Mouse (Mus musculus): Measurements from ENCODE around the gene Sgpl1.

DNA sequence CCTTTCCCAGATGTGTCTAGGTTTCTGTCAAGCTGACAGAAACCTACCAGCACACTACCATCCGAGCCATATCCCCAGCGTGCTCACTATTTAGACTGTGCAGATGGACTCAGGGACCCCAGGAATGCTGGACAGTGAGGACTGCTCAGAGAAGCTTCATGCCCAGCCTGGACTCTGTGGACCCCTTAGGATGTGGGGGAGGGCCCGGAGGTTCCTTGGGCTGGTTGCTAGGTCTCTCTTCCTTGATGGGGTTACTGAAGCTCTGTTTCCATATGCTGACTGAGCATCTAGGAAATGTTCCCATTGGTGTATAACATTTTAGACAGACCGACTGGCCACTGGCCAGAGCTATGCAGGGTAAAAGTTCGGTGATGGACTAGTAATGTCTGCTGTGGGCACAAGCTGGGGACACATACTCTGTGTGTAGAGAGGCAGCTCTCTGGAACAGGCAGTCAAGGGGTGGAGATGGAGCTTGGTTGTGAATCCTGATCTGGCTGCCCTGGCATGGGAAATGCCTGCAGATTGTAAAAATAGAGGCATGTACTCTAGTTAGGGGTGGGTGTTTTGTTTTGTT lies 48.3 kb upstream of the Sgpl1 start:
- TF ChIP-seq POLR2A (IDR thresholded peaks at IDR 0.05; ENCODE audit: control insufficient read depth, low read depth, low read length) (no peak), CTCF (IDR thresholded peaks at IDR 0.05; ENCODE audit: control insufficient read depth, insufficient read depth, insufficient replicate concordance, low read depth, low read length) (no peak)

Data from testis, adult 2 months (tissue).